Mouse (Mus musculus): ENCODE data around the gene Xpo6. TPM values are rescaled to one million over a fixed set of nuclear protein-coding genes. Genes with fewer than 3 reads are reported as not detected.

Gene Xpo6
- polyA plus RNA-seq, 1 experiment from 2014 or later, result 20.8 TPM

DNA sequence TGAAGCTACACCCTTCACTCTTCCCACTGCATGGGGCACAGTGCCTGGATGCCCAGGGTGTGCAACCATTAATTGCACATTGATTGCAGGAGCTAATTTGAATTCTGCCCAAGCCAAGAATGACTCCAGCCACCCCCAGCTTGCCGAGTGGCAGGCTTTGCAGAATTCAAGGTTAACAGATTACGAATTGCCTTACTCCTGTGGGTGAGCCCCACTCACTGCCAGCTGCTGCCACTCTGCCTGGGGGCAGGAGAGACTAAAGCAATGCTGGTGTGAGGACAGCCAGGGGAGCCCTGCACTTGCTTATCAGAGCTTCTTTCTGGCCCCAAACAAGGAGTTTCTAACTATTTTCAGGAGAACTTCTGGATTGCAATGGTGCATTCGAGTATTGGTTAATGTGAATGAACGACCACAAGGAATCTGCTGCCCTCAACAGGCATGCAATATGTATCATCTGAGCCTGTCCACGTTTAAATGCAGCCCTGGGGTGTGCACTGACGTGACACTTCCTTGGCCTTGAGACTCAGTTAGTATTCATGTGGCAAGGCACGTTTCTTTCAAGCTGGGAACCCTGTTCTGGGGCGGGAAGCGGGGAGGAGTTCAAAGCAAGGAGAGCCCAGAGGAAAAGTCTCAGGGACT, 116.8 kb downstream of the Xpo6 start:
- DNase-seq (ENCODE audit: low spot score) (peak; percentile 54), ATAC-seq (peak; percentile 40; the same call in 1 of the 2 replicates)
- TF ChIP-seq CTCF (IDR thresholded peaks at IDR 0.05), result peak; percentile 57
- TF ChIP-seq EP300 (IDR thresholded peaks at IDR 0.05), result no peak
- Histone ChIP-seq H3K4me2 (replicated peaks; ENCODE audit: low read depth, low read length) (no peak overlapping the region), H3K36me3 (ENCODE audit: insufficient read depth, low read length) (no peaks in the 10 kb centered on the region), H3K4me3 (ENCODE audit: low read depth, low read length) (no peak overlapping the region), H3K9me3 (ENCODE audit: low read length) (no peaks in the 10 kb centered on the region), H3K4me1 (ENCODE audit: insufficient read depth, low read depth, low read length) (peaks cover 7% of the 10 kb centered on the region), H3K27ac (ENCODE audit: low read length) (no peak overlapping the region), H3K9ac (replicated peaks; ENCODE audit: low read depth) (no peak overlapping the region), H3K27me3 (replicated peaks; ENCODE audit: insufficient read depth, low read length) (peaks cover 27% of the 10 kb centered on the region)
- 18% methylated on average over 9 of the region's 9 CpGs for WGBS

- peak; percentile 3; the same call in 1 of the 2 replicates for ATAC-seq
- Histone ChIP-seq H3K27ac (ENCODE audit: low read length) (no peak within 1 kb of the TSS), H3K4me1 (ENCODE audit: insufficient read depth, low read depth, low read length) (peaks cover 7% of the 10 kb centered on the region), H3K36me3 (ENCODE audit: insufficient read depth, low read length) (no peaks in the 10 kb centered on the region), H3K9me3 (ENCODE audit: low read length) (no peaks in the 10 kb centered on the region), H3K4me2 (replicated peaks; ENCODE audit: low read depth, low read length) (peak within 1 kb of the TSS; percentile 87), H3K27me3 (replicated peaks; ENCODE audit: insufficient read depth, low read length) (peaks cover 27% of the 10 kb centered on the region), H3K9ac (replicated peaks; ENCODE audit: low read depth) (no peak within 1 kb of the TSS), H3K4me3 (ENCODE audit: low read depth, low read length) (peak within 1 kb of the TSS; percentile 45)
- WGBS, result 1% methylated on average over 17 of the region's 49 CpGs
- TF ChIP-seq CTCF (IDR thresholded peaks at IDR 0.05), result peak; percentile 18
- TF ChIP-seq EP300 (IDR thresholded peaks at IDR 0.05), result no peak
- no peak for DNase-seq (ENCODE audit: low spot score)
Measured at GRCm38 (mm10) chr7:126082286-126082741, 118.0 kb downstream of the Xpo6 start, which contains the start of gene Gsg1l. Gene Gsg1l, minus strand, starts transcription at chr7:126082411.

DNA sequence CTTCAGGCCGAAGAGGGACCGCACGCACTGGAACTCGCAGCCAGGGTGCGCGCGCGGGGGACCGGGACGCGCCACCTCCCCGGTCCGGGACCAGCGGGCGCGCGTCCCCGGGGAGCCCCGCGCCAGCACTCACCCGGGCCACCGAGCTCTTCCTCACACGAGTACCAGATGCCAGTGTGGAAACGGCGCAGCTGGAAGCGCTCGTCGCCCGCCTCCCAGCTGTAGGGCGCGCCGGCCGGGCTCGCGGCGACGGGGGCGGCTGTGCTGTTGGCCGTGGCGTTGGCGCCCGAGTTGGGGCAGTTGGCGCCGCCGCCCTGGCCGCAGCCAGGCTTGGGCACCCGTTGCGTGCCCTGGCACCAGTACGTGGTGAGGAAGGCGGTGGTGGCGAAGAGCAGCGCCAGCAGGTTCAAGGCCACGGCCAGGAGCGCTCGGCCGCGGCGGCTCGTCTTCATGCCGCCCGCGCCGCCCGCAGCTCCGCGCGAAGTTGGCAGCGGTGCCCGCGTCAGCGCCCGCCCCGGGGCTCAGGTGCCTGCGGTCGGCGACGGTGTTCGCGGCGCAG, 118.5 kb downstream of the Xpo6 start:
- Histone ChIP-seq H3K9me3 (ENCODE audit: low read length) (no peaks in the 10 kb centered on the region), H3K36me3 (ENCODE audit: insufficient read depth, low read length) (no peaks in the 10 kb centered on the region), H3K4me2 (replicated peaks; ENCODE audit: low read depth, low read length) (peak overlapping the region; percentile 87), H3K9ac (replicated peaks; ENCODE audit: low read depth) (no peak overlapping the region), H3K4me3 (ENCODE audit: low read depth, low read length) (peak overlapping the region; percentile 45), H3K27ac (ENCODE audit: low read length) (no peak overlapping the region), H3K4me1 (ENCODE audit: insufficient read depth, low read depth, low read length) (peaks cover 7% of the 10 kb centered on the region), H3K27me3 (replicated peaks; ENCODE audit: insufficient read depth, low read length) (peaks cover 27% of the 10 kb centered on the region)
- DNase-seq (ENCODE audit: low spot score) (no peak), ATAC-seq (0 out of 2 replicates have a peak, but pooled peaks have one; percentile 11)
- 1% methylated on average over 55 of the region's 80 CpGs for WGBS
- TF ChIP-seq EP300 (IDR thresholded peaks at IDR 0.05), result no peak
- TF ChIP-seq CTCF (IDR thresholded peaks at IDR 0.05), result no peak

- no peak for ATAC-seq
- peaks cover 27% of the 10 kb centered on the region for H3K27me3 ChIP-seq (replicated peaks; ENCODE audit: insufficient read depth, low read length)
- no peak for DNase-seq (ENCODE audit: low spot score)
- peak overlapping the region; percentile 45 for H3K4me3 ChIP-seq (ENCODE audit: low read depth, low read length)
- no peak for TF ChIP-seq EP300 (IDR thresholded peaks at IDR 0.05)
- no peak for TF ChIP-seq CTCF (IDR thresholded peaks at IDR 0.05)
- H3K9ac ChIP-seq (replicated peaks; ENCODE audit: low read depth), result no peak overlapping the region
- H3K27ac ChIP-seq (ENCODE audit: low read length), result no peak overlapping the region
- peak overlapping the region; percentile 87 for H3K4me2 ChIP-seq (replicated peaks; ENCODE audit: low read depth, low read length)
- WGBS, result 20% methylated on average over 16 of the region's 16 CpGs
- no peaks in the 10 kb centered on the region for H3K36me3 ChIP-seq (ENCODE audit: insufficient read depth, low read length)
- peaks cover 7% of the 10 kb centered on the region for H3K4me1 ChIP-seq (ENCODE audit: insufficient read depth, low read depth, low read length)
- no peaks in the 10 kb centered on the region for H3K9me3 ChIP-seq (ENCODE audit: low read length)
Measured at GRCm38 (mm10) chr7:126080949-126081654, 119.2 kb downstream of the Xpo6 start.

DNA sequence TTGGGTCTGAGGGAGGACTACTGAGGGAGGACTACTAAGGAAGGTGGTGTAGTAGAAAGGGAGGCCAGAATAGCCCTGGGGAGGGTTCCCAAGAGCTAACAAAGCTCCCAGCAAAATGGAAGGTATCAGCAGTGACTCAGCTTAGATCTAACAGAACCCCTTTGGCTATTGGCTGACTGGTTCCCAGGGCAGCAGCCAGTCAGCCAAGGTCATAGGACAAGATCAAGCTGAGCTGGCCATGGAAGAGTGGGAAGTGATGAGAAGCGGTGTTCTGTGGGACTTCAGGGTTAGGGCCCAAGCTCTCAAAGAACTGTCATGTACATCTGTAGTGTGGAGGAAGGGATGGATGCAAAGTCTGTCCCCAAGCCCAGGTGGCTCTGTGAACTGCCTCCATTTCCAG, 123.4 kb downstream of the Xpo6 start:
- Histone ChIP-seq H3K9ac (replicated peaks; ENCODE audit: low read depth) (no peak overlapping the region), H3K27ac (ENCODE audit: low read length) (no peak overlapping the region), H3K27me3 (replicated peaks; ENCODE audit: insufficient read depth, low read length) (peaks cover 14% of the 10 kb centered on the region; the same call in 1 of the 2 replicates), H3K4me1 (ENCODE audit: insufficient read depth, low read depth, low read length) (no peaks in the 10 kb centered on the region; the same call in 1 of the 2 replicates), H3K9me3 (ENCODE audit: low read length) (no peaks in the 10 kb centered on the region), H3K4me2 (replicated peaks; ENCODE audit: low read depth, low read length) (no peak overlapping the region), H3K4me3 (ENCODE audit: low read depth, low read length) (no peak overlapping the region), H3K36me3 (ENCODE audit: insufficient read depth, low read length) (no peaks in the 10 kb centered on the region)
- TF ChIP-seq EP300 (IDR thresholded peaks at IDR 0.05), result no peak
- TF ChIP-seq CTCF (IDR thresholded peaks at IDR 0.05), result no peak
- ATAC-seq, result no peak
- no peak for DNase-seq (ENCODE audit: low spot score)
- WGBS, result 94% methylated on average over 1 of the region's 1 CpGs

DNA sequence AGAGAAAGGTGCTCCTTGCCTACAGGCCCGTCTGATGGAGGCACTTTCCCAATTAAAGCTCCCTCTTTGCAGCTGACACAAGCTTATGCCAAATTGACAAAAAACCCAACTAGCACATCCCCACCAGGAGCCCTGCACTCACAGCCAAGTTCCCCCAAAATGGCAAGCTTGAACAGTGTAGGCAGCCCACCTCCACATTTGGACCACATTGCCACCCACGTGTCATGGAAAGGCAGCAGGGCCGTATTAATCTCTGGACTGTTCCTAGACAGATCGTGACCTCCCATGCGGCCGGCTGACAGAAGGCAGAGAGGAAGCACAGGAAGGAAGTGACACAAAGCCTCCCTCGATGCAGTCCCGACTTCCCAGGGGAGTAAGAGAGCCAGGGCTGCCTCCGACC, 125.2 kb downstream of the Xpo6 start:
- ATAC-seq, result no peak
- Histone ChIP-seq H3K36me3 (ENCODE audit: insufficient read depth, low read length) (no peaks in the 10 kb centered on the region), H3K27ac (ENCODE audit: low read length) (no peak overlapping the region), H3K4me3 (ENCODE audit: low read depth, low read length) (no peak overlapping the region), H3K9ac (replicated peaks; ENCODE audit: low read depth) (no peak overlapping the region), H3K4me2 (replicated peaks; ENCODE audit: low read depth, low read length) (no peak overlapping the region), H3K27me3 (replicated peaks; ENCODE audit: insufficient read depth, low read length) (no peaks in the 10 kb centered on the region), H3K4me1 (ENCODE audit: insufficient read depth, low read depth, low read length) (no peaks in the 10 kb centered on the region), H3K9me3 (ENCODE audit: low read length) (no peaks in the 10 kb centered on the region)
- no peak for DNase-seq (ENCODE audit: low spot score)
- 44% methylated on average over 7 of the region's 9 CpGs for WGBS
- TF ChIP-seq EP300 (IDR thresholded peaks at IDR 0.05), result no peak
- peak; percentile 4; the same call in 1 of the 2 replicates for TF ChIP-seq CTCF (IDR thresholded peaks at IDR 0.05)

All from lung, postnatal 0 days (tissue).